Mouse (Mus musculus) megakaryocyte, embryonic 14.5 days (primary cell): ENCODE measurements around the gene Casq1.

Experiments used
- FLI1 ChIP-seq: IDR thresholded peaks from 2 replicates; pipeline ENCODE4 v1.6.1; 2012; ENCODE audit warnings: low read length, inconsistent platforms, mixed read lengths
- GATA1 ChIP-seq: IDR thresholded peaks from 3 replicates; pipeline ENCODE4 v1.6.1; 2012; ENCODE audit warnings: mixed read lengths, low read length, inconsistent platforms, borderline replicate concordance

DNA sequence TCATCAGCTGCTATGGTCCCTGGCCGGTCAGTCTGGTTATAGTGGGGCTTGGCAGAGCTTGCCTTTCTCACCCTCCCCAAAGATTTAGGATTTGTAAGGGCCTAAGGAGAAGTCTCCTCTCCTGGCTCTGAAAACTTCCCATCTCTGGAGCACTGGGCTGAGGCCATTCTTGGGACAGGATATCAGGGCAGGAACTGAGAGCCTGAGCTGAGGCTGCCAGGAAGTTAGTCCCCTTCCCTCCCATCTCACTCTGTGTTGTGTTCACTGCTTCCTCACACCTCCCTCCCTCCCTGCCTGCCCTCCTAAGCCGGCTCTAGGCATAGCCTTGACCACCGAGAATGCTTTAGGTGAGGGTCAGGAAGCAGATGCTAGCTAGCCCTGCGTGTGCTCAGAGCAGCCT, 16.1 kb downstream of the Casq1 start:
- TF ChIP-seq GATA1: no peak
- no peak for TF ChIP-seq FLI1
